Mouse (Mus musculus): ENCODE results near the gene Dnajb14.
"Not testable (repeated sequence)": the region's sequence is repeated elsewhere in the genome, so short reads cannot be mapped to it uniquely, and the experiment has no call there.

Dnajb14 gene

DNA sequence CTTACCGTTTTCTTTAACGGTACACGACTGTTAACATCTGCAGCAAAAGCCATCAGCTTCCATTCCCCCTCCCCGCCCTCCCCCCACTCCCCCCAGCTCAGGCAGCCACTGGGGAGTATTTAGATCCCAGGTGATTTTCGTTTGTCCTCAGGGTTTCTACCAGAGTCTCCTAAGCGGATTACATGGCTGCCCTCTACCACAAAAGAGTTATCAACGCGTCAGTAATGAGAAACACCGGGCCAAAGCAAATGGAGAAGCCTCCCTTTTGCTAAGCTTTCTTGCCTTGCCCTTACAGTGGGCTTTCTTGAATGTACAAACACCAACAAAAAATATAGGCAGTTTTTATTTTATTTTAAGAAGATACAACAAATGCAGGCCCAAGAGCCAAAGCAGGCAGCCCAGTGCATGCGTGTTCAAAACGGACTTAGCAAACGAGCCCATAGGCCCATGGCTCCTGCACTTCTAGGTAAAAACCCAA, 50.3 kb downstream of the Dnajb14 start:
- DNase-seq (ENCODE audit: low spot score in 2 of 2), result no peak

DNA sequence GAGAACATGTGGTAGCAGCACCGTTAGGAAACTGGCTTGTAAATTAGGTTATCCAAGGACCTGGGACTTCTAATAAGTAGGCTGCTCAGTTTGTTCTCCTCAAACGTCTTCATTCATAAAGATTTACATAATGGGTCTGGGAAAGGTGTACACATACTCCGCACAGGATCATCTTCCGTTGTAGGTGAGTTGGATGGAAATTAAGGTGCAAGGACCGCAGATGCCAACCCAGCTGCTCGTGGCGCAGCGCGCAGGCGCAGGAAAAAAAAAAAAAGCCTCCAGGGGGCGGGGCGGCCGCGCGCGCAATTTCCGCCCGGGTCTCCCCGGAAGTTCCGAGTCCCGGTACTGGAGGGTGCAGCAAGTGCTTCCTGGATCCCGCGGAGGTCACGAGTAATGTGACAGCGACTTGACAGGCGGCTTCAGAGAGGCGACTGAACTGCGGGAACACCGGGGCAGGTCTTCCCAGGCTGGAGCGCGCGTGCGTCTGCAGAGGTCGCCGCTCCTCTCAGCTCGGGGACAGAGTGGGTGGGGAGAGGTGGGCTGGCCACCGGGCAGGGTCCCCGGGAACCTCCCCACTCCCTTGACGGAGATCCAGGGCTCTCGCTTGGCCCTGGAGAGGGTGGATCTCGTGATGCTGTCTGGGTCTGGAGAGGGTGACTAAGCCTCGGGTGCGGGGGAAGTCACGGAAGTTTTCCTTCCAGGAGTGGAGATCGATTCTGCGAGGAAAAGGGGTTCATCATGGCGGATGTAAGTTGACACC, 50.9 kb downstream of the Dnajb14 start, which contains the start of gene Lamtor3:
Gene Lamtor3 (plus strand): TSS at position 335 of the 760 bp plus-strand sequence.
- peak; percentile 88 to 96 for DNase-seq (ENCODE audit: low spot score in 2 of 2)

DNA sequence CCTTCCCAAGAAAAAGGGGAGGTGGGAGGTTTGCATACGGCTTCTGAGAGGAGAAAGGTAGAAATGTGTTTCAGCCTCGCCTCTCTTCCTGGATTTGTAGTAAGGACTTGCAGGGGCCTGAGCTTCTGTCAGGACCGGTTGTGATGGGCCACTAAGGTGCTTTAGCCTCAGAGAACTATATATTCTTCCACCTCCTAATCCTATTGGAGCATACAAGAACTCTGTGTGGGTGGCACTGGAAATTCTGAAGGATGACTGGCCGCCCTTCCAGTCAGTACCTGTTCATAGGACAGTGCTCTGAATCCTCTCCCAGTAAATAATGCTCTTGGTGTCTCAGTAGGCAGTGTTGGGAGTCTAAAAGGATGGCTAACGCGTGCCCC, 51.4 kb downstream of the Dnajb14 start:
- no peak for DNase-seq (ENCODE audit: low spot score in 2 of 2)

DNA sequence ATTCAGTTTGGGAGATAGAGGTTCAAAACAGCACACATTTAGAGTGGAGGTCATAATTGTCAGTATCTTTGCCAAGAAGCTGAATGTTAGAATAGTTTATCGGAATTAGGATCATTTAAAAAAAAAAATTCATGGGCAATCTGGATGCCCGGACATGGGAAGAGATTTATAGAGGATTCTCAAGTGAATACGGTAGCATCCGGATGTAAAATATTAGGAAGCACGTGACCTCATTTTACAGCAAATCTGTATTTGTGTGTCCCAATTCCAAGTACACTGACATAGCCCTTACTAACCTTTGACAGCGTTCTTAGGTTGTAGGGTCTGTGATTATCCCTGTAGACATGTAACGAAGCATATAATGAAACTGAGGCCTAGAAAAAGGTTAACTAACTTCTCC, 51.9 kb downstream of the Dnajb14 start:
- no peak for DNase-seq (ENCODE audit: low spot score in 2 of 2)

DNA sequence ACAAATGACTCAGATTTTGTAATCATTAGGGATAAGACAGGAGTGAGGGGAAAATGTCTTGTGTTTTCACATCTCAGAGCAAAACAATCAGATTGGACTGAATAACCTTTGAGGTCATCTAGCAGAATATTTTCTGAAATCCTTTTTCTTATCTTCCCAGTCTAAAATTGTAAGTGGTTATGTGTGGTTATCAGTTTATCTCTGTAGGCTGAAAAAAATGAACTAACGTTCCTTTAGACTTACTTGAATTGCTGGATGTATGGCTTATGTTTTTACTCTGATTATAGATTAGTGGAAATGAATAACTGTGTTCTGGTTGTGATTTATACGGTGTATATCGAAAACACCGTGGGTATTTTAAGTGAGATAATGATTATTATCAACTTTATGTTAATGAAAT, 53.1 kb downstream of the Dnajb14 start:
- DNase-seq (ENCODE audit: low spot score in 2 of 2), result no peak

DNA sequence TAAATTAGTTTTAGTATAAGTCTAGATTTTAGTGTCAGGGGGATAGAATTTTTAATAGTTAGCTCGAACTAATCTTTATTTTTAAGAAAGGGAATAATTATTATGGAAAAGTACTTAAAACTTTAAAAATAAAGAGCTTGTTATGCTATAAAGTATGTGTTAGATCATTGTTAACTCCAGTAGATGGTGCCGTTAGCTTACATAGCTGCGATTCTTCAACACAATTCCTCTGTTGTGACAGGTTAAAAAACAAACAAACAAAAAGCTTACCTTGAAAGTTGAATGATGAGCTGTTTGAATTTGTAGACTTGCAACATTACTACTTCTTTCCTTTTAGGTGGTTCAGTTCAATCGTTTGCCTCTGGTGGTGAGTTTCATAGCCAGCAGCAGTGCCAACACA, 59.5 kb downstream of the Dnajb14 start:
- DNase-seq (ENCODE audit: low spot score in 2 of 2), result no peak

DNA sequence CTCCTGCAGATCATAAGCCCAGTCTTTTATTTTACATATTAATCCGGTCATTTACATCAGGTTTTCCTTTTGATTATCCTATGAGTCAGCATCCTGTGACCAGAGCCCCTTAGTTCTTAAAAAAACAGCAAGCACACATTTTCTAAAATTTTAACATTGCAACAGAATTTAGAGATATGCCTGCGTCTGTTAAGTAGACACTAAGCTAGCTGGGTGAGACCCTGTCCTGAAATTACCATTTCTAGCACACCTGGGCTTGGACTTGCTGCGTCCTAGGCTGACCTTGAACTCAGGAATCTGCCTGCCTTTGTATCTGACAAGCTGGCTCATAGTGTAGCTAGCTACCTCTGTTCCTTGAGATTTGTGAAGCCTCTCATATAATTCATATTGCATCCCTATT, 62.5 kb downstream of the Dnajb14 start:
- DNase-seq (ENCODE audit: low spot score in 2 of 2), result no peak

DNA sequence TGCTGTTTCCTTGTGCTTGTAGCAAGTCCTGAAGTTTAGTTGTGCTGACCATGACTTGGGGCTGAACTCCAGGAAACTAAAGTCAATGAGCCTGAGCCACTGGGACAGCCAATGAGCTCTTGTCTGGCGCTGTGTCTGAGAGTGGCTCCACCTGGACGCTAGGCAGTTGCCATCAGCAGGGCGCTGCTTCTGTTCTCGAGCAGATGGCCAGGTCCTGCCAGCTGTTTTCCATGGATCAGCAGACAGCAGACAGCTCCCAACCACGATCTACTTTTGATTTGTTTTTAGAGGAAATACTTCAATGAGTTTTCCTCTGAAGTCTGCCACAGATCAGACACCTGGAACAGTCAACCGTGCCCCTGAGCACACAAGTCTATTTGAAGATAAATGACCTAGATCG, 65.3 kb downstream of the Dnajb14 start:
- DNase-seq (ENCODE audit: low spot score in 2 of 2), result no peak

DNA sequence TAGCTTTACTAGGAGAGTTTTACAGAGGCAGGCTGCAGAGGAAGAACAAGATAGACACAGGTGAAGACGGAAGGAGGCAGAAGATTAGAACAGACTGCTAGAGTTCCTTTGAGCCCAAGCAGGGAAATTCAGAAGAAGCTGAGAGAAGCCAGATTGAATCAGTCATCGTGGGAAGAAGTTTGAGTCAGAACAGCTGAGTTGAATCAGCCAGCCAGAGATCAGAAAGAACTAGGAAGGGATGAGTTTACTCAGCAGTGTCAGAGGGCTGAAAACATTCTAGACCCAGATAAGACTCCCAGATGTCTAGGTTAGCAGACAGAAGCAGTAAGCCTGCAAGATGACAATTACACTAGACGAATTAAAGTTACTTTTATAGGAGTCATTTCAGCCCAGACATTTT, 66.5 kb downstream of the Dnajb14 start:
- DNase-seq (ENCODE audit: low spot score in 2 of 2), result no peak

DNA sequence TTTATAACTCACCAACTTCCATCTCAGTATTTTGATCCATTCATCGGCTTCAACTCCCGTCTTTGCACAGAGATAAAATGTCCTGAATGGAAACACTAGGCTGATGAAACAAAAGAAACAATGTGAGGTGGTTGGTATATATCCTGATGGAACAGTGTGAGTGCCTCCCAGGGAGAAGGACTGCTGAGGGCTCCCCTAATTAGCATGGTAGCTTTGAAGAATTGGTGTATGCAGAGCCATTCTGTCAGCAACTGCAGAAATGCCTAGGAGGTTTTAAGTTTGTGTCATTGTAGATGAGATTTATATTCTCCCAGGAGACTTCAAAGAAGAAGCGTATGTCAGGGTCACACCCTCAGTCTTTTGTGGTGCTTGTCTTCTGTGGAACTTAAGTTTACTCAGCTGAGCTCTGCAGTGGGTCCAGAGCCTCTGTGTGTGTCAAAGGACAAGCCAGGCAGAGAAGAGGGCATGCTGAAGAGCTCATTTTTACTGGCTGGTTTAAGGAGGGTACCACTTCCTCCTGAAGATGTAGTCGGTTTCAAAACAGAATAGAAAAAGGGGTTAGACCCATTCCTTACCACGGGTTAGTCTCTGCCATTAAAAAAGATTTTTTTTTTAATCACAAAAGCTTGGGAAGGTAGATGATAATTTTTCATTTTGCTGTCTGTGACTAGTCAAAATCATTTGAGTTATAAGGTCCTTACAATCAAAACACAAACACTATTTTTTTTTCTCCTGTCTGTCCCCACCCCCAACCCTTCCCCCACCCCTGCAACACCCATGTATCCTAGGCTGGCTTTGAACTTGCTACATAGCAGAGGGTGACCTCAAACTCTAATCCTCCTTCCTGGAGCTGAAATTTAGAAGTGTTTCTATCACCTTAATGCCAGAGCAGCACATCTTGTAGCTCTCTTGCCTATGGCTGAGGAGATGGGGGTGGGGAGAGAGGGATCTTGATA, 68.4 kb downstream of the Dnajb14 start:
- DNase-seq (ENCODE audit: low spot score in 2 of 2), result no peak

DNA sequence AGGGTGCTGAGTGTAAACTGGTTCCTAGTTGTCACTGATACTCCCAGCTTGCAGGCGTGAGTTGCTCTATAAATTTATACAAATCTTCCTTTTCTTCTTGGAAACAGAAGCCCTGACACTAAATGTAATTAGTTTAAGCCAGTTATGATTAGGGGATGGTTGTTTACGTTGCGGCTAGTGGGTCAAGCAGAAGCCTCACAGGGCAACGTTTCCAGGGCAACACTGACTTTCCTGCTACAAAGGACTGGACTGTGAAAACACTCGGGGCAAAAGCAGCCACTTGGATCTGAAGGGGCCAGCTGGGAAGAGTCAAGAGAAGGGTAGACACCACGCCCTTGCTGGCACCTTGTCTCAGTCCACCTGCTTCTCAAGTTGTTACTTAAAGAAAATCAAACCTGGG, 69.1 kb downstream of the Dnajb14 start:
- no peak for DNase-seq (ENCODE audit: low spot score in 2 of 2)

DNA sequence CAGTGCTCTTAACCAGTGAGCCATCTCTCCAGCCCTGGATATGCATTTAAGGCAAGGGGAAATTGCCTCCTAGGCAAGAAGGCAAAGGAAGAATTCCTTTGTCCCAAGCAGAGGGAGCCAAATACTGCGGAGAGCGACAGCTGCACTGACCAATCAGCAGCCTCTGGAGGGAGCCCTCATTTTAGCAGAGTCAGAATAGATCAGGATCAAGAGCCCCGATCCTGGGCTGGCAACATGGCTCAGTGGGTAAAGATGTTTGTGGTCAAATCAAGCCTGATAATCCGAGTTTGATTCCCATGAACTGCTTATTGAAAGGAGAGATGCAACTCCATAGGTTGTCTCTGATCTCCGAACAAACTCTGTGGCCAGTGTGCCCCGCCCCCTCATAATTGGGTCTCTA, 71.1 kb downstream of the Dnajb14 start:
- no peak for DNase-seq (ENCODE audit: low spot score in 2 of 2)

DNA sequence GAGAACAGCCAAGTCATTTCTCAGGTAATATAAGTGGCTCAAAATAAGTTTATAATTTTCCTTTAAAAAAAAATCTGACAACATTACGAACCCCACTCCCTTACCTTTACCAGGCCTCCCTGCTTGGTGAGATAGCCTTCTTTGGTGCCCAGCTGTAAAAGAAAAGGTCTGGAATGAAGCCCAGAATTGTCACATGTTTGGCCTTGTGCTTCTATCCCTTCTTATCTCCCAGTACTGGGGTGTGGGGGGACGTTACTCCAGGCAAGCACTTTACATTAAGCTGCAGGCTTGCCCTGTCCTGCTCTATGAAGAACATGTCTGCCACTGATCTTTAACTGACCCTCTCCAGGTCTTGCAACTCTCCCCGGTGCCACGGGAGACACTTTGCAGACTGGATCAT, 73.3 kb downstream of the Dnajb14 start:
- peak in 1 of 2 experiments; percentile 51 for DNase-seq (ENCODE audit: low spot score in 2 of 2)

DNA sequence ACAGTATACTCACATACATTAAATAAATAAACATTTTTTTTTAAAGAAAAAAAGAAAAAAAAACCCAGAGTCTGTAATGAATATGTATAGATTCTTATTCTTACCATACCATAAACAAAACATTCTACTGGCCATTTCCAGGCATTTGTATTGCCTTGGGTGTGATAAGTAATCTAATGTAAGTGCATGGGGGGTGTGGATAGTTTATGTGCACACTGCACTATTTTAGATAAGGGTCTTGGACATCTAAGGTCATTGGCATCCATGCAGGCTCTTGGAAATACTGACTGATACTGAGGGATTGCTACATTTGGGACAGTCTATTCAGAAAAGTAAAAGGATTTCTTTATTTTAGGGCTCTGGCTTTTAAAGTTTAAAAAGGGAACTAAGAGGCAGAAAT, 74.1 kb downstream of the Dnajb14 start:
- no peak for DNase-seq (ENCODE audit: low spot score in 2 of 2)

DNA sequence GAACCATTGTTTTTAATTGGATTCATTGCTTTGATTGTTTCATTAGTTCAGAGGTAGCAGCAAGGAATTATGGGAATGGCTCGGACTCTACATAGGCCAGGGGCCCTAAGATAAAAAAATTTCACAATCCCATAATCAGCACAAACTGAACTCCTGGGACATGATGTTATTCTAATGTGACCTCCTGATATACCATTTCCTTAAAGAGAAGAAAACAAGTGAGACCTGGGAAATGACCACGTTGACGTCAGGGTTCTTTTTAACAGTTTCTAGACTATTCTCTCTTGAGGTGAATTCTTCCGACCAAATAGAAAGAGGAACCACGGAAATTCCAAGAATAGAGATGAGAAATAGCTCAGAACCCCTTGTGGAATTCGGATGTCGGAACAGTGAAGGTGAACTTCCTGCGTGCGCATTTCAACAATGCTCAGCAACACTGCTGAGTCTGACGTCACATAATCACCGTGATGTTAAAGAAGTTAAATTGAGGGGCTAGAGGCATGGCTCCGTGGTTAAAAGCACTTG, 74.7 kb downstream of the Dnajb14 start:
- DNase-seq (ENCODE audit: low spot score in 2 of 2), result no peak

DNA sequence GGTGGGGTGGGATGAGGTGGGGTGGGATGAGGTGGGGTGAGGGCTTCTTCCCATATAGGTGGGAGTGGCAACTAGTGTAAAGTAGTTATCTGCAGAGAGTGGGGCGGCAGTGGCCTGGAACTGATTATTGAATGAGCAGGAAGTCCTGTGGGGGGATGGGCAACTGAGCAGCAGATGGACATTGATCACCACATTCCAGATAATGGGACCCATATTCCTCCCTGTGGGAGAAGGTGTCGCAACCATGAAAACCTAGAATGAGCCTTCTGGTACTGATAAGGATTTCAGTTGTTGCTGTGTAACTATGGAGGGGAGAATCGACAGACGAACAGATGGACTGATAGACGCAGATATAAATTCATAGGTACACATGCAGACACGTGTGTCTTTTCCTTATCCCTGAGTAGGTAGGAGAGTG, 76.3 kb downstream of the Dnajb14 start:
- no peak for DNase-seq (ENCODE audit: low spot score in 2 of 2)

DNA sequence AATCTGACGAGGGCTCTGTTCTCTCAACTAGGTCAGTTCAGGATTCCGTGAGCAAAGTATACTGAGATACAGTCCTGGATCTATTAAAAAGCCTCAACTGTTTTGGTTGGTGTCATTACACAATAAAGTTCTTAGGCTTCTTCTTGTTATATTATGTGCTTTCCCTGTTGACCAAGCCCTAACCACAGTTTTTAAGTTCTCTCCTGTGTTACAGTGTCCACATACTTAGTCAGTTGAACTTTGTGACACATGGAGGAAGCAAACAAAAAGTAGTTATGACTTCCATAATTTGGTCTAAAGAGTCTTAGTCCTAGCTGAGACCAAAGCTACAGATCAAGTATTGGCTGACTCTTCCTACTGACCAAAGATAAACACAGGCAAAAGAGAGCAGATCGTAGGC, 79.4 kb downstream of the Dnajb14 start:
- DNase-seq (ENCODE audit: low spot score in 2 of 2), result no peak

DNA sequence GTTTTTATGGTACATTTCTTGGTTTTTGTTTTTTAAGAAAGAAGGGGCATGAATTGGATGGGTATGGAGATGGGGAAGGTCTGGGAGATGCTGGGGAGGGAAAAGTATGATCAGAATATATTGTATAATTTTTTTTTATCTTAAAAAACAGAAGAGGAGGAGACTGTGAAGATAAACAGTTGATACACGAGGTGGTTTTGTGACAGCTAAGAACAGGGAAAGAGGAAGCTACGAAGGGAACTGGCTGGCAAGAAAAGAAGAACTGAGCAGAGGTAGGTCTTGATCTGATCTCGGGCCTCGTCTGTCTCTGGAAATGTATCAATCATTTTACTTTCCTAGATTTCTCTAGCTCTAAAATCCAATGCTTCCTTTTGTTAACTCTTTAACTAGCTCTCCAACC, 80.0 kb downstream of the Dnajb14 start:
- no peak for DNase-seq (ENCODE audit: low spot score in 2 of 2)

DNA sequence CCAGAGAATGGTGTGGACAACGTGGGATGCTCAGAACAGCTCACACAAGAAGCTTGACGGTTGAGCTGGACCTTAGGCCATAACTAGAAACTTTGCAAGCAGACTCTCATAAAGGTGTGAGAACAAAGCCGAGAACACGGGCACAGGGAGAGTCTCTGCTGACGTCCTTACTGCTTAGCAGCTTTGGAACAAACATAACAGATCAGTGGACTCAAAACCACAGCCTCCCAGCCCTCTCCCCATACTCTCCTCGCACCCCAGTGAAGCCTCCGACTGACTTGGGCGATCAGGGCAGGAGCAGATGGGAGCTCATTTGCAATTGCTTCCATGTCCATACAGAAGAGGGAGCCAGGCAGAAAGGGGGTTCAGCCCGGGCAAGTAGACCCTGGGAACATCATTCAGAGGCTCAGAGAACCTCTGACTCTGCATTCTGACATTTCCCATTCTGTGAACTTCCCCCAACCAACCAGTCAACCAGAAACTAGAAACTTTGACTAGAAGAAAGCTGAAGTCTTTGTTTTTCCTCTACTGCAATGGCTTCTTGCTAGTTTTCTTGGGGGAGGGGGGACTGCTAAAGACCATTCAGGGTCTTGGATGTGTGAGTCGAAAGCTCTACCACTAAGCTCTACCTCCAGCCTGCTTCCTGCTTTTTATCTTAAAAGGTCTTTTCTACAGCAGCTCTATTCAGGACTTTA, 82.9 kb downstream of the Dnajb14 start:
- DNase-seq (ENCODE audit: low spot score in 2 of 2), result no peak

DNA sequence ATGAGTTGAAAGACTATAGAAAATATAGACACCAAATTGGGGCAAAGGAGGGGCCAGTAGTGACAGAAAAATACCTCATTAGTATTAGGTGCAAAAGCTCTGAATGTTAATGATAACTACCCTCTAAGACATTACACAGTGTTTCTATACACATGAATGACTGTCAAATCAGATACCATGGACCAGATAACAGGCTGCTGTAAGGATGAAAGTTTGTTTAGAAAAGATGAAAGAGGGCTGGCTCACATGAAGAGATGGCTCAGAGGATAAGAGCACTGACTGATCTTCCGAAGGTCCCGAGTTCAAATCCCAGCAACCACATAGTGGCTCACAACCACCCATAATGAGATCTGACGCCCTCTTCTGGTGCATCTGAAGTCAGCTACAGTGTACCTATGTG, 83.8 kb downstream of the Dnajb14 start:
- not testable (repeated sequence) for DNase-seq (ENCODE audit: low spot score in 2 of 2)

DNA sequence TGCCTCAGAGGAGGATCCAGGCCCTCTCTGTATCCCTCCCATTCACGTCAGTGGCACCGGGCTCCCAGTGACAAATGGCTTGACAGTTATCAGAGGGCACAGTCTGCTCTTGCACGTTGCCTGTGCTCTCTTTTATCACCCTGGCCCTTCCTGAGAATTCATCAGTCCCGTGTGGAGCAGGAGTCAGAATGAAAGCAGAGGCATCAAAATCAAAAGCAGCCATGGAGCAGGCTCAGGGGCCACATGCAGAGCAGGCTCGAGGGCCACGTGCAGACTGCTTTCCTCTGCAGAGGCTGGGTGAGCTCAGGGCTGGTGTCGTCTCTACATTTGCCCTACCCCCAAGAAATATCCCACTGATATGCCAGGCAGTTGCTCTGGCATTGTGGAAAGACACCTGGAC, 84.3 kb downstream of the Dnajb14 start:
- DNase-seq (ENCODE audit: low spot score in 2 of 2), result no peak
